Mouse (Mus musculus) fibroblast of lung, adult 2 months (primary cell): ENCODE data around the gene Snrnp35.

ENCODE experiments used
- DNase-seq: peaks from one replicate; pipeline ENCODE4 v3.0.0-alpha.2; 2011; ENCODE audit warnings: low read depth

Gene Snrnp35

GRCm38 (mm10) chr5:124540383-124540786 is 57.5 kb downstream of the Snrnp35 start, which contains the start of gene Tmed2:
Gene Tmed2 (plus strand): TSS chr5:124540695.
- peak; percentile 93 for DNase-seq
